Mouse (Mus musculus): ENCODE results near the gene Rprd2. TPM values are rescaled to one million over a fixed set of nuclear protein-coding genes. Genes with fewer than 3 reads are reported as not detected.
"Not testable (repeated sequence)": the region's sequence is repeated elsewhere in the genome, so short reads cannot be mapped to it uniquely, and the experiment has no call there.

Rprd2 gene
- total and polyA plus RNA-seq, 3 experiments, result 12.1 to 47.7 (median 35.5) TPM

DNA sequence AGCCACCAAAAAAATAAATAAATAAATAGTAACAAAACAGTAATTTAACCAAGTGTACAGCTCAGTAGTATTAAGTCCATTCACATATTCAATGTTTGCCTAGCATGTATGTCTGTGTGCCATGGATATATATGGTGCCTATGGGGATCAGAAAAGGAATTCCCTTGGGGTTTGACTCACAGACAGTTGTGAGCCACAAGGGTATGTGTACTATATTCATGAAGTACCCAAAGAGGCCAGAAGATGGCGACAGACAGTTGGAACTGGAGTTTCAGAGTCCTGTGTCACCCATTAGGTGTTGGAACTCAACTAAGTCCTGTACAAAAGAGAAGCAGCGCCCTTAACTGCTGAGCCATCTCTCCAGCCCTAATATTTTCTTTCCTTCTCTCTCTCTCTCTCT, 43.1 kb upstream of the Rprd2 start:
- no peaks in the 10 kb centered on the region for H3K27me3 ChIP-seq (ENCODE audit: control insufficient read depth, insufficient read depth, low read length)
- no peaks in the 10 kb centered on the region; the same call in 1 of the 2 replicates for H3K4me1 ChIP-seq (ENCODE audit: control insufficient read depth, insufficient read depth, low read length)
- no peaks in the 10 kb centered on the region; the same call in 1 of the 2 replicates for H3K79me2 ChIP-seq (replicated peaks; ENCODE audit: control insufficient read depth, insufficient read depth, low read length)
- no peak overlapping the region for H3K4me3 ChIP-seq
- peaks cover 4% of the 10 kb centered on the region; the same call in 1 of the 2 replicates for H3K36me3 ChIP-seq (ENCODE audit: control insufficient read depth, insufficient read depth, low read length)
- no peak overlapping the region for H3K27ac ChIP-seq
- DNase-seq, result peak in 1 of 2 experiments; percentile 49
- WGBS, result 53% methylated on average over 2 of the region's 2 CpGs
- intact Hi-C loops (cut with DNase I), result loop anchor here (1.0 to 2.0 kb wide), 2 partner anchors 45 to 191 kb away; no protein-coding TSS in a partner anchor
- TF ChIP-seq EP300 (IDR thresholded peaks at IDR 0.05; ENCODE audit: insufficient read depth, low read depth, low read length) (no peak), CTCF (IDR thresholded peaks at IDR 0.05) (peak; percentile 83), POLR2A (IDR thresholded peaks at IDR 0.05; ENCODE audit: insufficient read depth, low read depth, low read length) (no peak)
- no peak overlapping the region for H3K9ac ChIP-seq (ENCODE audit: low read depth, low read length)

DNA sequence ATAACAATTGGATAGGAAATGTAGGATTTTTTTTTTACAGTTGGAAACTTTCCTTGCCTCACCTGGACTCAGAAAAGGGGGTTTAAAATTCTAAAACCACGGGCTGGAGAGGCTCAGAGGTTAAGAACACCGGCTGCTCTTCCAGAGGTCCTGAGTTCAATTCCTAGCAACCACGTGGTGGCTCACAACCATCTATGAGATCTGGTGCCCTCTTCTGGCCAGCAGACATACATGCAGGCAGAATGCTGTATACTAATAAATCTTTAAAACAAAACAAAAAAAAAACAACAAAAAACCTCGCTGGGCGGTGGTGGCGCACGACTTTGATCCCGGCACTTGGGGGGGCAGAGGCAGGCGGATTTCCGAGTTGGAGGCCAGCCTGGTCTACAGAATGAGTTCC, 42.6 kb upstream of the Rprd2 start:
- Histone ChIP-seq H3K4me3 (no peak overlapping the region), H3K9ac (ENCODE audit: low read depth, low read length) (no peak overlapping the region), H3K27me3 (ENCODE audit: control insufficient read depth, insufficient read depth, low read length) (no peaks in the 10 kb centered on the region), H3K36me3 (ENCODE audit: control insufficient read depth, insufficient read depth, low read length) (peaks cover 4% of the 10 kb centered on the region; the same call in 1 of the 2 replicates), H3K4me1 (ENCODE audit: control insufficient read depth, insufficient read depth, low read length) (no peaks in the 10 kb centered on the region; the same call in 1 of the 2 replicates), H3K79me2 (replicated peaks; ENCODE audit: control insufficient read depth, insufficient read depth, low read length) (no peaks in the 10 kb centered on the region; the same call in 1 of the 2 replicates), H3K27ac (no peak overlapping the region)
- DNase-seq, result no peak
- intact Hi-C loops (cut with DNase I), result loop anchor here (2.0 kb wide), 1 partner anchor 192 kb away; no protein-coding TSS in a partner anchor
- 80% methylated on average over 10 of the region's 10 CpGs for WGBS
- TF ChIP-seq CTCF (IDR thresholded peaks at IDR 0.05) (peak; percentile 57), POLR2A (IDR thresholded peaks at IDR 0.05; ENCODE audit: insufficient read depth, low read depth, low read length) (no peak), EP300 (IDR thresholded peaks at IDR 0.05; ENCODE audit: insufficient read depth, low read depth, low read length) (no peak)

DNA sequence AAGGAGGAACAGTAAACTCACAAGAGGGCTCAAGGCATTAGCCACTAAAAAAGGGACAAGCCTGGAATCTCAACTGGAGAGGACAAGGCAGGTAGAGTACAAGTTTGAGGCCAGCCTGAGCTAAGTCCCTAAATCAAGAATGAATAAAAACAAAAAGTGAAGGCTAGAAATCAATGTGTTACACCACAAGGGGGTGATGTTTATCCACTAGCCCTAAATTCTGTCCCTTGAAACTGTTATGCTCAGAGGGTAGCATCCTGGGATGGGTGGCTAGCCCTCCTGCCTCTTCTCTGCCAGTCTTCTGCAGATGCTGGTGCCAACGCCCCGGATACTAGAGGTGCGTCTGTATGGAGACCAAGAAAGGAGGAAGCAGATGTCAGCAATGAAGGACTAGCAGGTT, 41.7 kb upstream of the Rprd2 start:
- H3K36me3 ChIP-seq (ENCODE audit: control insufficient read depth, insufficient read depth, low read length), result peaks cover 2% of the 10 kb centered on the region; the same call in 1 of the 2 replicates
- H3K27me3 ChIP-seq (ENCODE audit: control insufficient read depth, insufficient read depth, low read length), result no peaks in the 10 kb centered on the region
- no peak overlapping the region for H3K27ac ChIP-seq
- TF ChIP-seq POLR2A (IDR thresholded peaks at IDR 0.05; ENCODE audit: insufficient read depth, low read depth, low read length), result no peak
- no peak for TF ChIP-seq EP300 (IDR thresholded peaks at IDR 0.05; ENCODE audit: insufficient read depth, low read depth, low read length)
- peak; percentile 49 for TF ChIP-seq CTCF (IDR thresholded peaks at IDR 0.05)
- H3K4me3 ChIP-seq, result no peak overlapping the region
- no peak for DNase-seq
- 70% methylated on average over 3 of the region's 3 CpGs for WGBS
- H3K9ac ChIP-seq (ENCODE audit: low read depth, low read length), result no peak overlapping the region
- no peaks in the 10 kb centered on the region for H3K4me1 ChIP-seq (ENCODE audit: control insufficient read depth, insufficient read depth, low read length)
- intact Hi-C loops (cut with DNase I), result loop anchor here (2.0 kb wide), 1 partner anchor 192 kb away; no protein-coding TSS in a partner anchor
- H3K79me2 ChIP-seq (replicated peaks; ENCODE audit: control insufficient read depth, insufficient read depth, low read length), result no peaks in the 10 kb centered on the region

DNA sequence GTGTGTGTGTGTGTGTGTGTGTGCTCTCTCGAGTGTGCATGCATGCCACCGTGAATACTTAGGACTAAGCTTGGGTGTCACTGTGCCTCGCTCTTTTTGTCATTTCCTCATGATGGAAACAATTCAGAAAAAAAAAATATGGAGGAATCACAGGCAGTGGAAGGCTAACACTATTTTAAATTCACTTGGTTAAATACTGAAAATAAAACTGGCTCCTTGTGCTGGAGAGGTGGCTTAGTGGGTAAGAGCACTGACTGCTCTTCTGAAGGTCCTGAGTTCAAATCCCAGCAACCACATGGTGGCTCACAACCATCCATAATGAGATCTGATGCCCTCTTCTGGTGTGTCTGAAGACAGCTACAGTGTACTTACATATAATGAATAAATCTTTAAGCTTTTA, 39.6 kb upstream of the Rprd2 start:
- H3K27ac ChIP-seq; H3K4me3 ChIP-seq; H3K9ac ChIP-seq (ENCODE audit: low read depth, low read length); H3K79me2 ChIP-seq (replicated peaks; ENCODE audit: control insufficient read depth, insufficient read depth, low read length); intact Hi-C loops (cut with DNase I); DNase-seq; H3K27me3 ChIP-seq (ENCODE audit: control insufficient read depth, insufficient read depth, low read length); H3K4me1 ChIP-seq (ENCODE audit: control insufficient read depth, insufficient read depth, low read length); H3K36me3 ChIP-seq (ENCODE audit: control insufficient read depth, insufficient read depth, low read length): not testable (repeated sequence)
- WGBS, result 73% methylated on average over 3 of the region's 3 CpGs

DNA sequence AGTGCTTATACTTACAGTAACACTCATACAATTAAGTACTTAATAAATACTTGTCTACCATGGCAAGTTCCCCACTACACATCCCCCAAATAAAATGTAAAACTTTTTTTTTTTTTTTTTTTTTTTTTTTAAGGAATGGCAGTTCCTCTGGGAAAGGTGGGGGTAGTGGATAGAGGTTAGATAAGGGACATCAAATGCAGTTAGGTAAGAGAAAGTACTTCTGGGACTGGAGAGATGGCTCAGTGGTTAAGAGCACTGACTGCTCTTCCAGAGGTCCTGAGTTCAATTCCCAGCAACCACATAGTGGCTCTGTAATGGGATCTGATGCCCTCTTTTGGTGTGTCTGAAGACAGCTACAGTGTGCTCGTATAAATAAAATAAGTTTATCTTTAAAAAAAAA, 38.4 kb upstream of the Rprd2 start:
- DNase-seq; H3K4me1 ChIP-seq (ENCODE audit: control insufficient read depth, insufficient read depth, low read length); H3K79me2 ChIP-seq (replicated peaks; ENCODE audit: control insufficient read depth, insufficient read depth, low read length); H3K9ac ChIP-seq (ENCODE audit: low read depth, low read length); H3K36me3 ChIP-seq (ENCODE audit: control insufficient read depth, insufficient read depth, low read length); H3K4me3 ChIP-seq; intact Hi-C loops (cut with DNase I); H3K27ac ChIP-seq; H3K27me3 ChIP-seq (ENCODE audit: control insufficient read depth, insufficient read depth, low read length): not testable (repeated sequence)
- 85% methylated on average over 1 of the region's 1 CpGs for WGBS

DNA sequence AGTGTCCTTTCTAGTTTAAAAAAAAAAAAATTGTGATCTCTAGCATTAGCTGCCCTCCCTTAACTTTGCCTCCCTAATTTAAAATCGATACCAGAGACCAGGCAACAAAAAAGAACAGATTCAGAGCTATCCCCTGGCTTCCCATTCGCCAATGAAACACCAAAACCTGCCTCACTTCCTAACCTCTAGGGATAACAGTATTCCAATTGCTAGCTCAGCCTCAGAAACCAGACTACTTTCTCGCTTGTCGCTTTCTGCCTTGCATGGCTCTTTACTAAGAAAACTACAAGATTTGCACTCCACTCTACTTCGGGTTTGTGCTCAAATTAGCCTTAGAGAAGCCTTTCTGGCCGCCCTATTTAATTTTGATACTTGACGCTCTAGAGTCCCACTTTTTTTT, 37.5 kb upstream of the Rprd2 start:
- WGBS, result 24% methylated on average over 7 of the region's 7 CpGs
- no peak for TF ChIP-seq EP300 (IDR thresholded peaks at IDR 0.05; ENCODE audit: insufficient read depth, low read depth, low read length)
- TF ChIP-seq POLR2A (IDR thresholded peaks at IDR 0.05; ENCODE audit: insufficient read depth, low read depth, low read length), result no peak
- no peak for TF ChIP-seq CTCF (IDR thresholded peaks at IDR 0.05)
- H3K9ac ChIP-seq (ENCODE audit: low read depth, low read length), result peak overlapping the region; percentile 58
- peak overlapping the region; percentile 80 for H3K27ac ChIP-seq
- peak overlapping the region; percentile 84 for H3K4me3 ChIP-seq
- peaks cover 1% of the 10 kb centered on the region; the same call in 1 of the 2 replicates for H3K4me1 ChIP-seq (ENCODE audit: control insufficient read depth, insufficient read depth, low read length)
- H3K36me3 ChIP-seq (ENCODE audit: control insufficient read depth, insufficient read depth, low read length), result peaks cover 11% of the 10 kb centered on the region
- no peak for DNase-seq
- H3K79me2 ChIP-seq (replicated peaks; ENCODE audit: control insufficient read depth, insufficient read depth, low read length), result no peaks in the 10 kb centered on the region
- intact Hi-C loops (cut with DNase I), result no loop called here
- no peaks in the 10 kb centered on the region for H3K27me3 ChIP-seq (ENCODE audit: control insufficient read depth, insufficient read depth, low read length)

Measured in heart, adult 2 months (tissue).